Mouse (Mus musculus) heart, postnatal 0 days (tissue): ENCODE measurements around the gene Gm27029. TPM values are rescaled to one million over a fixed set of nuclear protein-coding genes. Genes with fewer than 3 reads are reported as not detected.

Experiments used
- ATAC-seq: fragments of 200-750 bp; cut with Nextera tagmentation; 2 replicates; pipeline ENCODE4 v1.8.0; 2017; ENCODE audit warnings: low read depth, moderate number of reproducible peaks, moderate library complexity; ENCODE audit not compliant: insufficient read depth
- DNase-seq: peaks from one replicate; pipeline ENCODE4 v3.0.0-alpha.2; 2016; ENCODE audit warnings: low spot score
- H3K27ac ChIP-seq: fragments of 300-500 bp; sonication (generic); 2 replicates; pipeline ENCODE4 v1.5.1; 2014; ENCODE audit warnings: low read depth, mild to moderate bottlenecking
- H3K27me3 ChIP-seq: fragments of 300-500 bp; sonication (generic); 2 replicates; pipeline ENCODE4 v1.6.1; 2014; ENCODE audit warnings: low read length, mixed read lengths; ENCODE audit not compliant: control insufficient read depth, insufficient read depth
- H3K36me3 ChIP-seq: fragments of 300-500 bp; sonication (generic); replicated peaks from 2 replicates; pipeline ENCODE4 v1.6.1; 2014; ENCODE audit warnings: low read length, mixed read lengths; ENCODE audit not compliant: control insufficient read depth, insufficient read depth
- H3K4me1 ChIP-seq: fragments of 300-500 bp; sonication (generic); 2 replicates; pipeline ENCODE4 v1.6.1; 2014; ENCODE audit warnings: antibody characterized with exemption; ENCODE audit not compliant: control insufficient read depth, insufficient read depth
- H3K4me2 ChIP-seq: fragments of 300-500 bp; sonication (generic); 2 replicates; pipeline ENCODE4 v1.6.1; 2014; ENCODE audit warnings: low read depth, mild to moderate bottlenecking, low read length, moderate library complexity
- H3K4me3 ChIP-seq: fragments of 300-500 bp; sonication (generic); 2 replicates; pipeline ENCODE4 v1.5.1; 2014; ENCODE audit warnings: low read depth, low read length
- H3K9ac ChIP-seq: fragments of 300-500 bp; sonication (generic); replicated peaks from 2 replicates; pipeline ENCODE4 v1.6.1; 2014; ENCODE audit warnings: low read depth, low read length, mixed read lengths
- H3K9me3 ChIP-seq: fragments of 300-500 bp; sonication (generic); replicated peaks from 2 replicates; pipeline ENCODE4 v1.6.1; 2016; ENCODE audit warnings: low read length; ENCODE audit not compliant: control insufficient read depth
- CTCF ChIP-seq: IDR thresholded peaks from 2 replicates; pipeline ENCODE4 v1.5.1; 2016; ENCODE audit warnings: antibody characterized with exemption, control low read depth, low read depth
- EP300 ChIP-seq: IDR thresholded peaks from 2 replicates; pipeline ENCODE4 v1.6.1; 2016; ENCODE audit warnings: antibody characterized with exemption, low read depth
- WGBS: fragments of 180-500 bp; shearing (Covaris S2); extraction: QIAGEN DNeasy Blood & Tissue Kit; methylation state at CpG from one replicate; pipeline ENCODE4 v1.1.7; 2014; 5-methylcytosine and 5-hydroxymethylcytosine counted together
- polyA plus RNA-seq: library from polyadenylated mRNA; unstranded; fragments of >200 nt; fragmentation: Nextera tagmentation; extraction: Ambion mirVana; gene quantifications from 2 replicates; pipeline ENCODE4 v1.2.1, GENCODE M21; 2015
- total RNA-seq: library from RNA; depleted of rRNA; stranded (reverse); fragments of >200 nt; gene quantifications from 2 replicates; pipeline ENCODE4 v1.2.3, GENCODE M21; 2014; ENCODE audit warnings: low replicate concordance

Gm27029 gene
- total and polyA plus RNA-seq, 2 experiments from 2014 or later, result 3.7 to 7.3 TPM

GRCm38 (mm10) chr11:101431327-101431726, 6.7 kb upstream of the Gm27029 start:
- TF ChIP-seq CTCF, result no peak
- TF ChIP-seq EP300, result no peak
- no peak for ATAC-seq
- no peaks in the 10 kb centered on the region for H3K27me3 ChIP-seq
- H3K9ac ChIP-seq, result no peak overlapping the region
- H3K9me3 ChIP-seq, result no peaks in the 10 kb centered on the region
- no peak for DNase-seq
- peaks cover 59% of the 10 kb centered on the region for H3K36me3 ChIP-seq
- no peak overlapping the region for H3K4me3 ChIP-seq
- H3K4me1 ChIP-seq, result peaks cover under 1% of the 10 kb centered on the region; the same call in 1 of the 2 replicates
- WGBS, result 84% methylated on average over 9 of the region's 9 CpGs
- no peak overlapping the region for H3K27ac ChIP-seq
- no peak overlapping the region for H3K4me2 ChIP-seq

GRCm38 (mm10) chr11:101426165-101426564, 1.6 kb upstream of the Gm27029 start:
- H3K36me3 ChIP-seq, result peaks cover 22% of the 10 kb centered on the region
- no peak overlapping the region for H3K27ac ChIP-seq
- TF ChIP-seq EP300 (no peak), CTCF (no peak)
- H3K4me3 ChIP-seq, result peak overlapping the region; percentile 97
- no peaks in the 10 kb centered on the region for H3K27me3 ChIP-seq
- peak overlapping the region; percentile 99 for H3K4me2 ChIP-seq
- no peak for DNase-seq
- ATAC-seq, result no peak
- no peak overlapping the region for H3K9ac ChIP-seq
- WGBS, result 48% methylated on average over 8 of the region's 8 CpGs
- no peaks in the 10 kb centered on the region for H3K9me3 ChIP-seq
- peaks cover 9% of the 10 kb centered on the region for H3K4me1 ChIP-seq

GRCm38 (mm10) chr11:101424925-101425813, 573 bp upstream of the Gm27029 start, which contains the start of the genes Rundc1 and Ptges3l:
Gene Rundc1, plus strand, starts transcription at chr11:101425085.
Gene Ptges3l, minus strand, starts transcription at chr11:101425333.
- under 1% methylated on average over 69 of the region's 81 CpGs for WGBS
- Histone ChIP-seq H3K9ac (peak within 1 kb of the TSS; percentile 88), H3K36me3 (peaks cover 13% of the 10 kb centered on the region), H3K4me1 (peaks cover 9% of the 10 kb centered on the region), H3K4me3 (peak within 1 kb of the TSS; percentile 97), H3K27ac (peak within 1 kb of the TSS; percentile 96), H3K4me2 (peak within 1 kb of the TSS; percentile 99), H3K27me3 (no peaks in the 10 kb centered on the region), H3K9me3 (no peaks in the 10 kb centered on the region)
- TF ChIP-seq CTCF, result peak; percentile 30; the same call in 1 of the 2 replicates
- no peak for TF ChIP-seq EP300
- ATAC-seq (peak; percentile 91), DNase-seq (peak; percentile 97)

- Histone ChIP-seq H3K27ac (no peak overlapping the region), H3K9me3 (no peaks in the 10 kb centered on the region), H3K4me2 (no peak overlapping the region), H3K9ac (no peak overlapping the region), H3K4me3 (no peak overlapping the region), H3K4me1 (0 out of 2 replicates have a peak, but pooled peaks cover 8% of the 10 kb centered on the region), H3K27me3 (no peaks in the 10 kb centered on the region), H3K36me3 (peaks cover 12% of the 10 kb centered on the region; the same call in 1 of the 2 replicates)
- DNase-seq (no peak), ATAC-seq (no peak)
- no peak for TF ChIP-seq EP300
- TF ChIP-seq CTCF, result no peak
- WGBS, result 83% methylated on average over 5 of the region's 5 CpGs
These were observed 4.4 kb downstream of the Gm27029 start for GRCm38 (mm10) chr11:101420148-101420547.

- ATAC-seq, result no peak
- no peak overlapping the region for H3K27ac ChIP-seq
- TF ChIP-seq EP300 (no peak), CTCF (peak; percentile 25; the same call in 1 of the 2 replicates)
- H3K9me3 ChIP-seq, result no peaks in the 10 kb centered on the region
- peaks cover 12% of the 10 kb centered on the region; the same call in 1 of the 2 replicates for H3K36me3 ChIP-seq
- no peak overlapping the region for H3K4me2 ChIP-seq
- H3K27me3 ChIP-seq, result no peaks in the 10 kb centered on the region
- DNase-seq, result no peak
- WGBS, result 50% methylated on average over 3 of the region's 3 CpGs
- H3K4me1 ChIP-seq, result 0 out of 2 replicates have a peak, but pooled peaks cover 8% of the 10 kb centered on the region
- no peak overlapping the region for H3K9ac ChIP-seq
- no peak overlapping the region for H3K4me3 ChIP-seq
These were observed 5.0 kb downstream of the Gm27029 start for GRCm38 (mm10) chr11:101419610-101420009.
